Mouse (Mus musculus): ENCODE measurements around the gene Aqp3. TPM values are rescaled to one million over a fixed set of nuclear protein-coding genes. Genes with fewer than 3 reads are reported as not detected.

Gene Aqp3
- polyA plus RNA-seq, 1 experiment from 2014 or later, result 22.3 TPM

Other genes starting within 250 kb of the Aqp3 start
- 39.6 and 40.0 TPM in 2 replicates for gene B4galt1, start 244.2 kb downstream of the Aqp3 start, polyA plus RNA-seq (2016; fragmentation: Nextera tagmentation; extraction: Ambion mirVana)
- 0.58 TPM in 1 of 2 replicates, not detected in the other for gene Spink4, start 178.1 kb downstream of the Aqp3 start, polyA plus RNA-seq (2016; fragmentation: Nextera tagmentation; extraction: Ambion mirVana)
- 185 and 192 TPM in 2 replicates for gene Bag1, start 149.9 kb downstream of the Aqp3 start, polyA plus RNA-seq (2016; fragmentation: Nextera tagmentation; extraction: Ambion mirVana)
- gene Chmp5, start 149.8 kb downstream of the Aqp3 start, polyA plus RNA-seq (2016; fragmentation: Nextera tagmentation; extraction: Ambion mirVana), result 48.6 and 48.7 TPM in 2 replicates
- 53.5 and 55.7 TPM in 2 replicates for gene Nfx1, start 127.3 kb downstream of the Aqp3 start, polyA plus RNA-seq (2016; fragmentation: Nextera tagmentation; extraction: Ambion mirVana)
- gene Aqp7, start 50.0 kb downstream of the Aqp3 start, polyA plus RNA-seq (2016; fragmentation: Nextera tagmentation; extraction: Ambion mirVana), result 1.3 and 1.8 TPM in 2 replicates
- gene Nol6, start 26.3 kb upstream of the Aqp3 start, polyA plus RNA-seq (2016; fragmentation: Nextera tagmentation; extraction: Ambion mirVana), result 21.9 and 22.0 TPM in 2 replicates
- gene Ube2r2, start 37.6 kb upstream of the Aqp3 start, polyA plus RNA-seq (2016; fragmentation: Nextera tagmentation; extraction: Ambion mirVana), result 39.9 and 44.8 TPM in 2 replicates
- 48.7 and 50.2 TPM in 2 replicates for gene Ubap2, start 177.0 kb upstream of the Aqp3 start, polyA plus RNA-seq (2016; fragmentation: Nextera tagmentation; extraction: Ambion mirVana)
- gene Dcaf12, start 216.7 kb upstream of the Aqp3 start, polyA plus RNA-seq (2016; fragmentation: Nextera tagmentation; extraction: Ambion mirVana), result 61.4 and 64.5 TPM in 2 replicates

Data from liver, embryonic 12.5 days (tissue).